Mouse (Mus musculus): ENCODE measurements around the gene Sema3f. TPM values are rescaled to one million over a fixed set of nuclear protein-coding genes. Genes with fewer than 3 reads are reported as not detected.
"Not testable (repeated sequence)": the region's sequence is repeated elsewhere in the genome, so short reads cannot be mapped to it uniquely, and the experiment has no call there.

The Sema3f gene
- polyA plus RNA-seq, 1 experiment from 2014 or later = 3.9 TPM

- no peaks in the 10 kb centered on the region for H3K9me3 ChIP-seq (ENCODE audit: control insufficient read depth)
- H3K27me3 ChIP-seq (replicated peaks; ENCODE audit: control insufficient read depth, insufficient read depth, low read length) = peaks cover 17% of the 10 kb centered on the region
- no peak overlapping the region for H3K4me3 ChIP-seq (ENCODE audit: low read depth, low read length)
- H3K9ac ChIP-seq (ENCODE audit: low read depth, low read length) = no peak overlapping the region
- H3K4me1 ChIP-seq (replicated peaks; ENCODE audit: control insufficient read depth, insufficient read depth, low read length) = no peaks in the 10 kb centered on the region; the same call in 1 of the 2 replicates
- H3K4me2 ChIP-seq (replicated peaks; ENCODE audit: low read depth) = no peak overlapping the region
- H3K36me3 ChIP-seq (ENCODE audit: control insufficient read depth, insufficient read depth) = peaks cover 6% of the 10 kb centered on the region; the same call in 1 of the 2 replicates
- ATAC-seq = no peak
- H3K27ac ChIP-seq (ENCODE audit: low read depth, low read length) = no peak overlapping the region
- WGBS = 85% methylated on average over 2 of the region's 2 CpGs
- no peak for TF ChIP-seq CTCF (IDR thresholded peaks at IDR 0.05; ENCODE audit: low read depth)
Observed at GRCm38 (mm10) chr9:107678861-107679260, 31.4 kb downstream of the Sema3f start.

- not testable (repeated sequence) for H3K27ac ChIP-seq (ENCODE audit: low read depth, low read length); ATAC-seq; H3K4me1 ChIP-seq (replicated peaks; ENCODE audit: control insufficient read depth, insufficient read depth, low read length); H3K9ac ChIP-seq (ENCODE audit: low read depth, low read length); H3K36me3 ChIP-seq (ENCODE audit: control insufficient read depth, insufficient read depth); H3K4me2 ChIP-seq (replicated peaks; ENCODE audit: low read depth); H3K4me3 ChIP-seq (ENCODE audit: low read depth, low read length); H3K9me3 ChIP-seq (ENCODE audit: control insufficient read depth)
- H3K27me3 ChIP-seq (replicated peaks; ENCODE audit: control insufficient read depth, insufficient read depth, low read length) = peaks cover 17% of the 10 kb centered on the region
- WGBS = 38% methylated on average over 14 of the region's 14 CpGs
- TF ChIP-seq CTCF (IDR thresholded peaks at IDR 0.05; ENCODE audit: low read depth) = peak; percentile 71
Observed at GRCm38 (mm10) chr9:107677819-107678526, 32.3 kb downstream of the Sema3f start.

DNA sequence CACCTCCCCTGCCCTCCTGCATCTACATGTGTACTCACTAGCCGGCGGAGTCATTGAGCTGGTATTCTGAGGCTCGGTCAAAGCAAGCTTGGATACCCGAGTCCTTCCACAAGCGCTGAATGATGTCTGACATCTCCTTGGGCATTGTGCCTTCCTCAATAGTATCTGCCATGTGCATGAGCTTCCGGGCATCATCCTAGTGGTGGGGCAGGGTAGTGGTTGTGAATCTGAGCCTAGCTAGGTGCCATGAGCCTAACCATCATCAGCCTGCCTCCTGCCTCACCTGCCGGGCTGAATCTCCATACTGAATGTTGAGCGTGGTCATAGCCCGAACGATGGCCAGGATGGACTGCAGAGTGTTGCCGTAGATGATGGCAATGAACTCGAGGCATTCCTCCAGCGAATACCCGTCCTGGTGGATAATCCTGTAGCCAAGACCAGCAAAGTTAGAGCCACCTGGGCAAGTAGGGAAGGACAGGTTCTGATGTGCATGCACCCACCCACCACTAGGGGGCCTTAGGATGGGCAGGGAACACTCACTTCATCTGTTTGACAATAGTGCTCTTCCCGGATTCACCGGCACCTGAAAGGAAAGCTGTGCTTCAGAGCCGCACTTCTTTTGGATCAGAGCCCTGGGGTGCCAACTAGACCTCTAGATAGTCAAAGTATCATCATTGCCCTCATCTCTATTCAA, 33.0 kb downstream of the Sema3f start:
- Histone ChIP-seq H3K9me3 (ENCODE audit: control insufficient read depth) (no peaks in the 10 kb centered on the region), H3K36me3 (ENCODE audit: control insufficient read depth, insufficient read depth) (no peaks in the 10 kb centered on the region), H3K4me2 (replicated peaks; ENCODE audit: low read depth) (no peak overlapping the region), H3K27me3 (replicated peaks; ENCODE audit: control insufficient read depth, insufficient read depth, low read length) (peaks cover 17% of the 10 kb centered on the region), H3K4me3 (ENCODE audit: low read depth, low read length) (no peak overlapping the region), H3K9ac (ENCODE audit: low read depth, low read length) (no peak overlapping the region), H3K27ac (ENCODE audit: low read depth, low read length) (no peak overlapping the region), H3K4me1 (replicated peaks; ENCODE audit: control insufficient read depth, insufficient read depth, low read length) (no peaks in the 10 kb centered on the region; the same call in 1 of the 2 replicates)
- peak; percentile 86 for TF ChIP-seq CTCF (IDR thresholded peaks at IDR 0.05; ENCODE audit: low read depth)
- 14% methylated on average over 17 of the region's 17 CpGs for WGBS
- ATAC-seq = no peak

DNA sequence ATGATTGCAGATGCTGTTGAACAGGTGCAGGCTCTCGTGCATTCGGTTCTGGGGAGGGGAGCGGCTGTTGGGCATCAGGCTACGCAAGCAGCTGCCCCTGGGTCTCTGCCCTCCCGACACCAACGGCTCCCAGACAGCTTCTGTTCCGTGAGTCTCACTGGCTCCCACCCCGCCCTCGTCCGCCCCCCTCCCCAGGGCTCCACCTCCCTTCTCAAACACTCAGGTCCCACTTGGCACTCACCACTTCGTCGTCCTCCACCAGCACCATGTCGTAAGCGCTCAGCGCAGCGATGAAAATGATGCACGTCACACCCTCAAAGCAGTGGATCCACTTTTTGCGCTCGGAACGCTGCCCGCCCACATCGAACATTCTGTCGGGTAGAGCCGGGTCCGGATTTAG, 34.0 kb downstream of the Sema3f start:
- Histone ChIP-seq H3K27me3 (replicated peaks; ENCODE audit: control insufficient read depth, insufficient read depth, low read length) (peaks cover 17% of the 10 kb centered on the region), H3K4me1 (replicated peaks; ENCODE audit: control insufficient read depth, insufficient read depth, low read length) (no peaks in the 10 kb centered on the region; the same call in 1 of the 2 replicates), H3K4me2 (replicated peaks; ENCODE audit: low read depth) (peak overlapping the region; percentile 66), H3K9ac (ENCODE audit: low read depth, low read length) (no peak overlapping the region), H3K9me3 (ENCODE audit: control insufficient read depth) (no peaks in the 10 kb centered on the region), H3K27ac (ENCODE audit: low read depth, low read length) (no peak overlapping the region), H3K36me3 (ENCODE audit: control insufficient read depth, insufficient read depth) (no peaks in the 10 kb centered on the region), H3K4me3 (ENCODE audit: low read depth, low read length) (peak overlapping the region; percentile 31)
- WGBS = under 1% methylated on average over 25 of the region's 25 CpGs
- ATAC-seq = no peak
- TF ChIP-seq CTCF (IDR thresholded peaks at IDR 0.05; ENCODE audit: low read depth) = no peak

- Histone ChIP-seq H3K4me1 (replicated peaks; ENCODE audit: control insufficient read depth, insufficient read depth, low read length) (no peaks in the 10 kb centered on the region; the same call in 1 of the 2 replicates), H3K27me3 (replicated peaks; ENCODE audit: control insufficient read depth, insufficient read depth, low read length) (peaks cover 17% of the 10 kb centered on the region), H3K4me2 (replicated peaks; ENCODE audit: low read depth) (peak overlapping the region; percentile 66), H3K27ac (ENCODE audit: low read depth, low read length) (no peak overlapping the region), H3K4me3 (ENCODE audit: low read depth, low read length) (peak overlapping the region; percentile 31), H3K9ac (ENCODE audit: low read depth, low read length) (no peak overlapping the region), H3K9me3 (ENCODE audit: control insufficient read depth) (no peaks in the 10 kb centered on the region), H3K36me3 (ENCODE audit: control insufficient read depth, insufficient read depth) (no peaks in the 10 kb centered on the region)
- under 1% methylated on average over 39 of the region's 39 CpGs for WGBS
- ATAC-seq = peak; percentile 56
- peak; percentile 96 for TF ChIP-seq CTCF (IDR thresholded peaks at IDR 0.05; ENCODE audit: low read depth)
Observed at GRCm38 (mm10) chr9:107675671-107676301, 34.5 kb downstream of the Sema3f start.
